Mouse (Mus musculus): ENCODE measurements around the gene Sfswap. TPM values are rescaled to one million over a fixed set of nuclear protein-coding genes. Genes with fewer than 3 reads are reported as not detected.
A peak's percentile ranks its signal among the peaks of the same experiment; 100 is the strongest.

Gene Sfswap
- polyA plus RNA-seq, 1 experiment from 2014 or later: 60.0 TPM

DNA sequence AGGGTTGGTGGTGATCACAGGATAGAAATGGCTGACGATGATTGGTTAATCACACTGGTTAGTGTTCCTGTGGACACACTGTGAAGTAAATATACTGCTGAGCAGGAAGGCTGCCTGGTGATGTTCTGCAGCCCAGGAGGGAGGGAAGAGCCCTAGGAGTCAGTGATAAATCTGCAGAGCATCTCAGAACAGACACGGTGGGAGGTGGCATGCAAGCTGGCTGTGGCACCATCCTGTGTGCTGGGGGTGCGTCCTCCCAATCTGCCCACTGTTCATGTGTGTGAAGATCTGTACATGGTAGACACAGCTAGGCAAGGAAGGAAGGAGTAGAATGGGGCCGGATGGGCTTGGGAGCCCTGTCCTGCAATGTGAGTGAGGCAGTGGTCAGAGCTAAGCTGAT lies 67.6 kb downstream of the Sfswap start:
- ATAC-seq (replicated peaks): no peak
- 98% methylated on average over 4 of the region's 4 CpGs for WGBS
- no peak overlapping the region for H3K4me2 ChIP-seq

GRCm38 (mm10) chr5:129578201-129578600 lies 77.2 kb downstream of the Sfswap start:
- no peak overlapping the region for H3K9ac ChIP-seq
- H3K36me3 ChIP-seq (replicated peaks): no peaks in the 10 kb centered on the region
- H3K4me2 ChIP-seq: no peak overlapping the region
- H3K9me3 ChIP-seq: no peaks in the 10 kb centered on the region
- no peak for ATAC-seq (replicated peaks)
- H3K27me3 ChIP-seq (replicated peaks): peaks cover 12% of the 10 kb centered on the region
- H3K4me3 ChIP-seq: no peak overlapping the region
- H3K4me1 ChIP-seq: no peaks in the 10 kb centered on the region; the same call in 1 of the 2 replicates
- WGBS: 55% methylated on average over 12 of the region's 12 CpGs
- no peak overlapping the region for H3K27ac ChIP-seq

More for the DNA sequence above, 67.6 kb downstream of the Sfswap start:
- no peak overlapping the region for H3K9ac ChIP-seq
- H3K27me3 ChIP-seq (replicated peaks): no peaks in the 10 kb centered on the region
- H3K9me3 ChIP-seq: no peaks in the 10 kb centered on the region
- no peaks in the 10 kb centered on the region for H3K4me1 ChIP-seq
- H3K4me3 ChIP-seq: no peak overlapping the region
- no peak overlapping the region for H3K27ac ChIP-seq
- H3K36me3 ChIP-seq (replicated peaks): peaks cover 56% of the 10 kb centered on the region

GRCm38 (mm10) chr5:129580046-129580445 lies 79.0 kb downstream of the Sfswap start:
- Histone ChIP-seq H3K27ac (no peak overlapping the region), H3K9ac (no peak overlapping the region)
- ATAC-seq (replicated peaks): no peak

DNA sequence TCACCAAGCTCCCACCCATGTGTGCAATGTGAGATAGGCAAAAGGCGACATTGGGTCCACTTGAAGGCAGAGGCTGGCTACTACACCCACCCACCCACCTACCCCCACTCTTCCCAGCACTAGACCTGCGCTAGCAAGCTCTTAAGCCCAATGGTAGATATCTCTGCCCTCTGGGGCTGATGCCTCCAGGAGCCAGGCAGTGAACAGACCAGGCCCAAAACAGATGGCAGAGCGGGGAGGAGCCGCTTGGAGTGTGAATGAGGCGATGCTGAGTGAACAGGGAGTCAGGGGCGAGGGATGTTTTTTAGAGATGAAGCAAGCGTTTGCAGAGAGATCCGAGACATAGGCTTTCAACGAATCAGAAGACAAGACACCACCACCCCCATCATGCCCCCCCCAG lies 79.6 kb downstream of the Sfswap start:
- H3K27ac ChIP-seq: no peak overlapping the region
- WGBS: 77% methylated on average over 9 of the region's 9 CpGs
- ATAC-seq (replicated peaks): no peak

More at GRCm38 (mm10) chr5:129580046-129580445, 79.0 kb downstream of the Sfswap start:
- H3K27me3 ChIP-seq (replicated peaks): peaks cover 12% of the 10 kb centered on the region
- WGBS: 28% methylated on average over 6 of the region's 6 CpGs
- no peaks in the 10 kb centered on the region for H3K9me3 ChIP-seq
- peaks cover 14% of the 10 kb centered on the region for H3K4me1 ChIP-seq
- no peak overlapping the region for H3K4me3 ChIP-seq
- H3K4me2 ChIP-seq: no peak overlapping the region
- H3K36me3 ChIP-seq (replicated peaks): no peaks in the 10 kb centered on the region

DNA sequence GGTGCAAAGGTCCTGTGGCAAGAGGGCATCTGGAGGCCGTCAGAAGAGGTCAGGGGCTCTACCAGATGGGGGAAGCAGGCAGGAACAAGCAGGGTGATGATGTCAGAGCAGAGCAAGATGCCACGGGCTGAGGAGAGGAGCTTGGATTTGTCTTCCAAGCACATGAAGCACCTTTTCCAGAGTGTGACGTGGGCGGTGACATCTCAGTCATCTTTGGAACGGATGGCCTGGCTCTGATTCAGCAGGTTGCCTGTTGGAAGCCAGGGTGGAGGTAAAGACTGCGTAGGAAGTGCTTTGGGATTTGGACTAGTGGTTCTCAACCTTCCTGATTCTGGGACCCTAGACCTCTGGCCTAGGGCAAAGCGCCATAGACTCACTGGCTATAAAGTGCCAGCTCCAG lies 80.0 kb downstream of the Sfswap start:
- Histone ChIP-seq H3K9ac (no peak overlapping the region), H3K36me3 (replicated peaks) (no peaks in the 10 kb centered on the region), H3K4me3 (no peak overlapping the region), H3K27ac (no peak overlapping the region), H3K4me2 (no peak overlapping the region), H3K4me1 (peaks cover 24% of the 10 kb centered on the region), H3K27me3 (replicated peaks) (peaks cover 15% of the 10 kb centered on the region), H3K9me3 (no peaks in the 10 kb centered on the region)
- ATAC-seq (replicated peaks): no peak
- WGBS: 81% methylated on average over 7 of the region's 7 CpGs

More for the DNA sequence above, 79.6 kb downstream of the Sfswap start:
- no peak overlapping the region for H3K4me2 ChIP-seq
- H3K36me3 ChIP-seq (replicated peaks): no peaks in the 10 kb centered on the region
- peaks cover 15% of the 10 kb centered on the region for H3K27me3 ChIP-seq (replicated peaks)
- no peak overlapping the region for H3K9ac ChIP-seq
- no peaks in the 10 kb centered on the region for H3K9me3 ChIP-seq
- peaks cover 20% of the 10 kb centered on the region for H3K4me1 ChIP-seq
- no peak overlapping the region for H3K4me3 ChIP-seq

- peaks cover 36% of the 10 kb centered on the region for H3K4me1 ChIP-seq
- H3K27me3 ChIP-seq (replicated peaks): peaks cover 15% of the 10 kb centered on the region
- peak overlapping the region; percentile 87 for H3K4me3 ChIP-seq
- peak overlapping the region; percentile 81; the same call in 1 of the 2 replicates for H3K9ac ChIP-seq
- no peaks in the 10 kb centered on the region for H3K9me3 ChIP-seq
- 4% methylated on average over 12 of the region's 12 CpGs for WGBS
- no peak; the same call in 1 of the 2 replicates for ATAC-seq (replicated peaks)
- peak overlapping the region; percentile 99 for H3K4me2 ChIP-seq
- no peaks in the 10 kb centered on the region for H3K36me3 ChIP-seq (replicated peaks)
- no peak overlapping the region for H3K27ac ChIP-seq
Measured at GRCm38 (mm10) chr5:129583331-129583730, 82.3 kb downstream of the Sfswap start.

DNA sequence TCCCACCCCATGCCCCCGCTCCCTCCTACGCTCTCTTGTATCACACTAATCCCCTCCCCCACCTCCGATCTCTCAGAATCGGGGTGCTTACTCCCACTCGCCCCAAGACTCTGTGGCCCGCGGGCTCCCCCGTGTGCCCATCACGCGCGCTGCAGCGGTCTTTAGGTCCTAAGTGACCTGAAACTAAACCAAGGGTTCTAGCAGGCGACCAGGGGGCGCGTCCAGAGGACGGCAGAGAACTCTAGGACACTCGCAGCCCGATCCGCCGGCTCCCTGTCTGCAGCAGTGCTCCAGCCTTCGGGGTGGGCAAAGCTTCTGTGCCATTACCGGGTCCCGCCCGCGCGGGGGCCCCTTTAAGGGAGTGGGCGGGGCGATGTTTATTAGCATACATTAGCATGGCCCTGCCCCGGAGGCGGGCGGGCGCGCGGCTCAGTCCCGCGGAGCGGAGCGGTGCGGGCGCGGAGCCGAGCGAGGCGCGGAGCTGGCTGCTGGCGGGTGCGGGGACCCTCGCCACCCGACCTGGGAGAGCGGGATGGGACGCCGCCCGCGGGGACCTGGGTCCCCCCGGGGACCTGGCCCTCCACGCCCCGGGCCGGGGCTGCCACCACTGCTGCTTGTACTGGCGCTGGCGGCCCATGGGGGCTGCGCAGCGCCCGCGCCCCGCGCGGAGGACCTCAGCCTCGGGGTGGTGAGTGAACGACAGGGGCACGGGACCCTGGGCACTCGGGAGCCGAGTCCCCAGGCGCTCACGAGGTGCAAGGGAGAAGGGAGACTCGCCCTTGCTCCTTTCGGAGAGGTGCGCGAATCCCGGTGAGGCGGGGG lies 83.0 kb downstream of the Sfswap start, which contains the start of gene Mmp17:
TSS of gene Mmp17 (plus strand) at position 409 of the 822 bp plus-strand sequence.
- peaks cover 36% of the 10 kb centered on the region for H3K4me1 ChIP-seq
- no peaks in the 10 kb centered on the region for H3K9me3 ChIP-seq
- ATAC-seq (replicated peaks): peak; percentile 93
- H3K4me3 ChIP-seq: peak within 1 kb of the TSS; percentile 87
- H3K9ac ChIP-seq: peak within 1 kb of the TSS; percentile 81
- WGBS: under 1% methylated on average over 67 of the region's 80 CpGs
- H3K27ac ChIP-seq: peak within 1 kb of the TSS; percentile 76
- peaks cover 15% of the 10 kb centered on the region for H3K27me3 ChIP-seq (replicated peaks)
- peak within 1 kb of the TSS; percentile 99 for H3K4me2 ChIP-seq
- no peaks in the 10 kb centered on the region for H3K36me3 ChIP-seq (replicated peaks)

- Histone ChIP-seq H3K36me3 (replicated peaks) (no peaks in the 10 kb centered on the region), H3K27ac (peak overlapping the region; percentile 76), H3K4me2 (peak overlapping the region; percentile 99), H3K9me3 (no peaks in the 10 kb centered on the region), H3K9ac (peak overlapping the region; percentile 81), H3K27me3 (replicated peaks) (peaks cover 15% of the 10 kb centered on the region), H3K4me3 (peak overlapping the region; percentile 87), H3K4me1 (peaks cover 36% of the 10 kb centered on the region)
- under 1% methylated on average over 74 of the region's 76 CpGs for WGBS
- peak; percentile 41 for ATAC-seq (replicated peaks)
Measured at GRCm38 (mm10) chr5:129584583-129585541, 83.8 kb downstream of the Sfswap start.

- Histone ChIP-seq H3K4me3 (peak overlapping the region; percentile 87), H3K4me2 (peak overlapping the region; percentile 99), H3K9ac (peak overlapping the region; percentile 34), H3K4me1 (peaks cover 42% of the 10 kb centered on the region), H3K36me3 (replicated peaks) (no peaks in the 10 kb centered on the region), H3K27ac (peak overlapping the region; percentile 68; the same call in 1 of the 2 replicates), H3K27me3 (replicated peaks) (peaks cover 9% of the 10 kb centered on the region), H3K9me3 (no peaks in the 10 kb centered on the region)
- ATAC-seq (replicated peaks): peak; percentile 25
- WGBS: 0% methylated on average over 16 of the region's 17 CpGs
Measured at GRCm38 (mm10) chr5:129586016-129586415, 85.0 kb downstream of the Sfswap start.

DNA sequence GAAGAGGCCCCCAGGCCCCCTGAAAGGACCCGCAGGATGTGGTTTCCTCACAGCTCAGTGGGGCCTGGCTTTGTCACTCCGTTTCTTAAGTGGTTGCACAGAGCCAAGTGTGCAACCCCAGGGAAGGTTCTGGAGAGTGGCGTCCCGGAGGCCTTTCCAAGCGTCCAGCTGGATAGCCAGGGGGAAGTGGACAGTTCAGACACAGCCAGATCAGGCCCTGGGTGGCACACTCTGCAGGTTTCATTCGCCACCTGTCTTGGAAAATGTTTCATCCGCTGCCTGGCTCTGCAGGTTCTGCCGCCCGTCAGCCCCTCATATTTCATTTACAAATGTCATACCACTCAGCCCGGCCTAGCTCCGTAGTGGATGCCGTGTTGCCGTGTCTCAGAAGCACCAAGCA lies 85.5 kb downstream of the Sfswap start:
- ATAC-seq (replicated peaks): no peak; the same call in 1 of the 2 replicates
- Histone ChIP-seq H3K9me3 (no peaks in the 10 kb centered on the region), H3K4me2 (peak overlapping the region; percentile 99), H3K36me3 (replicated peaks) (no peaks in the 10 kb centered on the region), H3K4me1 (peaks cover 47% of the 10 kb centered on the region), H3K27ac (peak overlapping the region; percentile 68; the same call in 1 of the 2 replicates), H3K4me3 (peak overlapping the region; percentile 87), H3K27me3 (replicated peaks) (peaks cover 9% of the 10 kb centered on the region), H3K9ac (peak overlapping the region; percentile 34)
- 30% methylated on average over 13 of the region's 13 CpGs for WGBS

DNA sequence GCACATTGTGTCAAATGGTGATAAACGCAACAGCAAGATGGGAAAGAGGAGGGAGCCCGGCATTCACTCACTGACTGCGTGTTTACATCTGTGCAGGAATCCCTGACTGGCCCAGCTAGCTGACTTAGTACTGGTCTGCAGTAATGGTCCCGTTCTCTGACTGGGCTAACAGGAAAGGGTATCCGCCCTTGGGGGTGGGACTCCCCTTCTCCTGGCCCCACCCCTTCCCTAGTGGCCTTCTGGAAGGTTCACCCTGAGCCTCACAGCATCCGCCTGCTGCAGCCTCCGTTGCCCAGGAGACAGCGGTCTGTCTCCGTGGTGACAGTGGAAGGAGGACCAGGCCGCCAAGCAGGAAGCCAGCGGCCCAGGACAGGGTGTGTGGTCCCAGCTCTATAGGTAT lies 89.9 kb downstream of the Sfswap start:
- Histone ChIP-seq H3K36me3 (replicated peaks) (no peaks in the 10 kb centered on the region), H3K4me1 (peaks cover 30% of the 10 kb centered on the region), H3K27me3 (replicated peaks) (no peaks in the 10 kb centered on the region), H3K9me3 (no peaks in the 10 kb centered on the region), H3K27ac (no peak overlapping the region), H3K4me3 (no peak overlapping the region), H3K9ac (no peak overlapping the region), H3K4me2 (no peak overlapping the region; the same call in 1 of the 2 replicates)
- ATAC-seq (replicated peaks): peak; percentile 38; the same call in 1 of the 2 replicates
- 3% methylated on average over 11 of the region's 11 CpGs for WGBS

Data from midbrain, embryonic 15.5 days (tissue).